In the genomic region with DNA sequence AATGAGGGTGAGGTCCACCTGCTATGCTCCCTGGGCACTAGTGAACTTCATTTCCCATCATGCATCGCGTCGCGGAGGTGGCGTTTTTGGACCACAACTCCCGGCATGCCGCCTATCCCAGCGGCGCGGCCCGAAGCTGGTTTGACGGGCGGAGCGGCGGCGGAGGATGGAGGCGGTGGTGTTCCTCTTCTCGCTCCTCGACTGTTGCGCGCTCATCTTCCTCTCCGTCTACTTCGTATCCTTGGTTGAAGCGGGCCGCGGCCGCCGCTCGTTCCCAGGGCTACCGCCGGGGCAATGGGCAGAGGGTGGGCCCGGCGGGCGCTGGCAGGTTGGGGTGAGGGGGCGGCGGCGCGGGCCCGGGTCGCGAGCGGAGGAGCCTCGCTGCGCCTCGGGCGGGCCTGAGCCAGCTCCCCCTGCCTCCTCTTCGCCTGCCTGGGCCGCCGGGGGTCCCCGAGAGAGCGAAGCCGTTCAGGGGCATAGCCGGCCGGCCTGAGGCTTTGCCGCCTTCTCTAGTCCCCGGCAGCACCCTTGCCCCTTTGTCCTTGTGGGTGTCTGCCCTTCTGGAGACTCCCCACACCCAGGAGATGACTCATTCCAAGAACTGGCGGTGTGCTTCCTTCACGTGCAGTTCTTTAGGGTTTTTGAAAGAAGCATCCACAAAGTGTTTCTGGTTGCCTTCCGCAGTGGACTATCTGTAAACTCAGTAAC, we compare ENCODE assay signal across 8 mouse cellular contexts. TPM values are rescaled to one million over a fixed set of nuclear protein-coding genes. Genes with fewer than 3 reads are reported as not detected.
DNase-seq lines count a peak whose midpoint lies in the region; TF ChIP-seq lines count a peak whose summit lies in the region.

No protein-coding gene starts in this region.

- DNase-seq in WW6 (ENCODE audit: low read depth, low spot score), result peak; percentile 61
- peak; percentile 70 to 89 for DNase-seq in cerebellum, postnatal 4 days (ENCODE audit: low spot score in 2 of 2)
- DNase-seq in gastrocnemius, adult 2 months, result peak; percentile 92
- peak; percentile 77 for DNase-seq in hindlimb bud, embryonic 11.5 days (ENCODE audit: extremely low spot score, low read depth, low spot score)
- DNase-seq in left cerebral cortex, adult 8-10 months (ENCODE audit: low spot score in 2 of 2), result peak; percentile 79 to 83
- DNase-seq in right cerebral cortex, postnatal 10 days (ENCODE audit: low spot score in 2 of 2), result peak; percentile 94 to 97
- peak; percentile 89 for DNase-seq in urinary bladder, postnatal 25 days (ENCODE audit: low spot score)

- TF ChIP-seq CTCF in gastrocnemius, adult 2 months (IDR thresholded peaks at IDR 0.05), result no peak

- H3K9me3 ChIP-seq in megakaryocyte, embryonic 14.5 days, result no peaks in the 10 kb centered on the region

- H3K36me3 ChIP-seq in megakaryocyte, embryonic 14.5 days (replicated peaks; ENCODE audit: low read length), result peaks cover 25% of the 10 kb centered on the region

- peak overlapping the region; percentile 85 for H3K4me3 ChIP-seq in gastrocnemius, adult 2 months
- H3K4me3 ChIP-seq in megakaryocyte, embryonic 14.5 days (replicated peaks), result peak overlapping the region; percentile 94

- peaks cover 55% of the 10 kb centered on the region for H3K4me1 ChIP-seq in megakaryocyte, embryonic 14.5 days

- H3K27me3 ChIP-seq in megakaryocyte, embryonic 14.5 days (replicated peaks), result no peaks in the 10 kb centered on the region

- intact Hi-C loops in gastrocnemius, adult 2 months (cut with DNase I), result loop anchor here (5.0 to 10.0 kb wide), 2 partner anchors 81 to 1134 kb away; a partner anchor contains a TSS

- H3K27ac ChIP-seq in gastrocnemius, adult 2 months, result peak overlapping the region; percentile 84

RNA-seq across cellular contexts. Expression of a gene that starts 6.5 kb away (rescaled TPM):
- 10 to 100 TPM; 34.6 to 44.2 TPM for total RNA-seq in gastrocnemius, adult 2 months (2021)
- 10 to 100 TPM; 27.7 to 37.0 (median 29.8) TPM for total RNA-seq in left cerebral cortex, adult 8-10 months (2022)
- 2.6 and 17.4 TPM in 2 replicates for polyA plus RNA-seq in megakaryocyte, embryonic 14.5 days (2012; ENCODE audit: insufficient read depth, low replicate concordance)

RNA-seq across cellular contexts. Expression of a gene that starts 7.0 kb away (rescaled TPM):
- 1 to 10 TPM; 8.3 to 9.5 TPM for total RNA-seq in gastrocnemius, adult 2 months (2021)
- total RNA-seq in left cerebral cortex, adult 8-10 months (2022), result 10 to 100 TPM; 25.5 to 29.4 (median 27.0) TPM
- polyA plus RNA-seq in megakaryocyte, embryonic 14.5 days (2012; ENCODE audit: insufficient read depth, low replicate concordance), result 2.5 and 4.2 TPM in 2 replicates

Comparison
In these comparisons a context has a peak if more than half of its experiments do, and no peak if none do; other contexts are left out.
1. Peak in every context shown above with its lines: DNase-seq, H3K4me3 ChIP-seq and H3K27ac ChIP-seq.